Mouse (Mus musculus): Measurements from ENCODE around the gene Emp1. TPM values are rescaled to one million over a fixed set of nuclear protein-coding genes. Genes with fewer than 3 reads are reported as not detected.
A peak's percentile ranks its signal among the peaks of the same experiment; 100 is the strongest.

Emp1 gene
- 100 to 1,000 TPM in 9 of 26 experiments, 10 to 100 TPM in 11, 1 to 10 TPM in 6; 3.0 to 546 (median 57.0) TPM for total RNA-seq (2018; cell fraction: chromatin; rRNA removed)
- 100 to 1,000 TPM in 13 of 26 experiments, 10 to 100 TPM in 13; 25.9 to 510 (median 155) TPM for total RNA-seq (2018; cell fraction: cytosol; rRNA removed)
- total RNA-seq (2018; cell fraction: nucleus; rRNA removed) = 100 to 1,000 TPM in 13 of 26 experiments, 10 to 100 TPM in 13; 21.9 to 558 (median 121) TPM
- polyA plus RNA-seq (2018) = 209 to 490 TPM (median 475 TPM) in 3 replicates

GRCm38 (mm10) chr6:135362459-135363159, at the start of gene Emp1:
Gene Emp1, plus strand, starts transcription at chr6:135362545.
- Histone ChIP-seq H3K27ac (peak within 1 kb of the TSS; percentile 96), H3K79me2 (ENCODE audit: inconsistent target) (peaks cover 57% of the 10 kb centered on the region), H3K4me3 (ENCODE audit: inconsistent target) (peak within 1 kb of the TSS; percentile 65), H3K36me3 (ENCODE audit: inconsistent target) (no peaks in the 10 kb centered on the region)
- 24% methylated on average over 13 of the region's 13 CpGs for WGBS (ENCODE audit: missing documents)

- Histone ChIP-seq H3K4me3 (ENCODE audit: inconsistent target) (no peak overlapping the region), H3K79me2 (ENCODE audit: inconsistent target) (no peaks in the 10 kb centered on the region), H3K36me3 (ENCODE audit: inconsistent target) (no peaks in the 10 kb centered on the region), H3K27ac (no peak overlapping the region)
- WGBS (ENCODE audit: missing documents) = over 99% methylated on average over 9 of the region's 9 CpGs
Measured at GRCm38 (mm10) chr6:135313981-135314380, 48.4 kb upstream of the Emp1 start.

- no peaks in the 10 kb centered on the region for H3K79me2 ChIP-seq (ENCODE audit: inconsistent target)
- no peak overlapping the region for H3K4me3 ChIP-seq (ENCODE audit: inconsistent target)
- no peak overlapping the region for H3K27ac ChIP-seq
- 42% methylated on average over 1 of the region's 2 CpGs for WGBS (ENCODE audit: missing documents)
- H3K36me3 ChIP-seq (ENCODE audit: inconsistent target) = no peaks in the 10 kb centered on the region
Measured at GRCm38 (mm10) chr6:135316141-135316540, 46.2 kb upstream of the Emp1 start.

- WGBS (ENCODE audit: missing documents) = 96% methylated on average over 5 of the region's 5 CpGs
- H3K4me3 ChIP-seq (ENCODE audit: inconsistent target) = no peak overlapping the region
- no peaks in the 10 kb centered on the region for H3K79me2 ChIP-seq (ENCODE audit: inconsistent target)
- no peak overlapping the region for H3K27ac ChIP-seq
- no peaks in the 10 kb centered on the region for H3K36me3 ChIP-seq (ENCODE audit: inconsistent target)
Measured at GRCm38 (mm10) chr6:135319431-135319933, 42.9 kb upstream of the Emp1 start.

- Histone ChIP-seq H3K36me3 (ENCODE audit: inconsistent target) (no peaks in the 10 kb centered on the region), H3K4me3 (ENCODE audit: inconsistent target) (no peak overlapping the region), H3K27ac (peak overlapping the region; percentile 70), H3K79me2 (ENCODE audit: inconsistent target) (no peaks in the 10 kb centered on the region)
- WGBS (ENCODE audit: missing documents) = 64% methylated on average over 7 of the region's 7 CpGs
Measured at GRCm38 (mm10) chr6:135322749-135323148, 39.6 kb upstream of the Emp1 start.

- Histone ChIP-seq H3K27ac (peak overlapping the region; percentile 70), H3K36me3 (ENCODE audit: inconsistent target) (no peaks in the 10 kb centered on the region), H3K4me3 (ENCODE audit: inconsistent target) (no peak overlapping the region), H3K79me2 (ENCODE audit: inconsistent target) (no peaks in the 10 kb centered on the region)
- 0% methylated on average over 15 of the region's 16 CpGs for WGBS (ENCODE audit: missing documents)
Measured at GRCm38 (mm10) chr6:135323311-135323982, 38.9 kb upstream of the Emp1 start.

- Histone ChIP-seq H3K36me3 (ENCODE audit: inconsistent target) (no peaks in the 10 kb centered on the region), H3K27ac (peak overlapping the region; percentile 70), H3K4me3 (ENCODE audit: inconsistent target) (no peak overlapping the region), H3K79me2 (ENCODE audit: inconsistent target) (no peaks in the 10 kb centered on the region)
- WGBS (ENCODE audit: missing documents) = 4% methylated on average over 3 of the region's 3 CpGs
Measured at GRCm38 (mm10) chr6:135324111-135324510, 38.2 kb upstream of the Emp1 start.

GRCm38 (mm10) chr6:135324686-135325300, 37.6 kb upstream of the Emp1 start:
- Histone ChIP-seq H3K27ac (peak overlapping the region; percentile 70), H3K36me3 (ENCODE audit: inconsistent target) (no peaks in the 10 kb centered on the region), H3K4me3 (ENCODE audit: inconsistent target) (no peak overlapping the region), H3K79me2 (ENCODE audit: inconsistent target) (no peaks in the 10 kb centered on the region)
- WGBS (ENCODE audit: missing documents) = 15% methylated on average over 9 of the region's 9 CpGs

- Histone ChIP-seq H3K36me3 (ENCODE audit: inconsistent target) (no peaks in the 10 kb centered on the region), H3K27ac (no peak overlapping the region), H3K79me2 (ENCODE audit: inconsistent target) (no peaks in the 10 kb centered on the region), H3K4me3 (ENCODE audit: inconsistent target) (no peak overlapping the region)
- 94% methylated on average over 7 of the region's 7 CpGs for WGBS (ENCODE audit: missing documents)
Measured at GRCm38 (mm10) chr6:135326847-135327246, 35.5 kb upstream of the Emp1 start.

GRCm38 (mm10) chr6:135331916-135332315, 30.4 kb upstream of the Emp1 start:
- Histone ChIP-seq H3K79me2 (ENCODE audit: inconsistent target) (no peaks in the 10 kb centered on the region), H3K4me3 (ENCODE audit: inconsistent target) (no peak overlapping the region), H3K36me3 (ENCODE audit: inconsistent target) (no peaks in the 10 kb centered on the region), H3K27ac (no peak overlapping the region)
- 100% methylated on average over 4 of the region's 4 CpGs for WGBS (ENCODE audit: missing documents)

GRCm38 (mm10) chr6:135332737-135333281, 29.5 kb upstream of the Emp1 start:
- no peaks in the 10 kb centered on the region for H3K36me3 ChIP-seq (ENCODE audit: inconsistent target)
- no peaks in the 10 kb centered on the region for H3K79me2 ChIP-seq (ENCODE audit: inconsistent target)
- no peak overlapping the region for H3K27ac ChIP-seq
- H3K4me3 ChIP-seq (ENCODE audit: inconsistent target) = no peak overlapping the region
- 84% methylated on average over 10 of the region's 10 CpGs for WGBS (ENCODE audit: missing documents)

- Histone ChIP-seq H3K27ac (no peak overlapping the region), H3K79me2 (ENCODE audit: inconsistent target) (no peaks in the 10 kb centered on the region), H3K4me3 (ENCODE audit: inconsistent target) (no peak overlapping the region), H3K36me3 (ENCODE audit: inconsistent target) (no peaks in the 10 kb centered on the region)
- 90% methylated on average over 5 of the region's 5 CpGs for WGBS (ENCODE audit: missing documents)
Measured at GRCm38 (mm10) chr6:135333994-135334651, 28.2 kb upstream of the Emp1 start.

GRCm38 (mm10) chr6:135336376-135336775, 26.0 kb upstream of the Emp1 start:
- 96% methylated on average over 8 of the region's 8 CpGs for WGBS (ENCODE audit: missing documents)
- Histone ChIP-seq H3K79me2 (ENCODE audit: inconsistent target) (no peaks in the 10 kb centered on the region), H3K4me3 (ENCODE audit: inconsistent target) (no peak overlapping the region), H3K27ac (no peak overlapping the region), H3K36me3 (ENCODE audit: inconsistent target) (no peaks in the 10 kb centered on the region)

Measured in macrophage (primary cell).